Mouse (Mus musculus): ENCODE measurements at regions not wholly inside any gene's neighbourhood (a gene's known extent, or its start where the extent isn't known, plus 50 kb on each side); places are given as distances from the start of the nearest gene placed in this dataset.
A peak's percentile ranks its signal among the peaks of the same experiment; 100 is the strongest.

DNA sequence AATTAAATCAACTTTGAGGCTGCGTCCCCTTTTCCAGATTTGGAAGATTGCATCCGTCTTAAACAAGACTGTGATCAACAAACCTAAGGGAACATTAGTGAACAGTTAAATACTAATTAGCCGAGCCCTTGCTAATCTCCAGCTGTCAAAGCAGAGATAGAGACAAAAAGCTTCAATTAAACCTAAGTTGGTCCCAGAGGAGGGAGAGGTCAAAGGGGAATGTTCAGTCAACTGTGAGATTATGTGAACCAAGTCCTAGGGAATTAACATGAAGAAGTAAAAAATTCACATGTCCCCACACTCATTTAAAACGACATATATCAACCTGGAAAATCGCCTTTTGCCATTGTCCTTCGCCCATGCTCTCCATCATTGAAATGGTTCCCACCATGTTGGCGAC, 59.7 kb upstream of the Tbx20 start:
- no peak for DNase-seq

DNA sequence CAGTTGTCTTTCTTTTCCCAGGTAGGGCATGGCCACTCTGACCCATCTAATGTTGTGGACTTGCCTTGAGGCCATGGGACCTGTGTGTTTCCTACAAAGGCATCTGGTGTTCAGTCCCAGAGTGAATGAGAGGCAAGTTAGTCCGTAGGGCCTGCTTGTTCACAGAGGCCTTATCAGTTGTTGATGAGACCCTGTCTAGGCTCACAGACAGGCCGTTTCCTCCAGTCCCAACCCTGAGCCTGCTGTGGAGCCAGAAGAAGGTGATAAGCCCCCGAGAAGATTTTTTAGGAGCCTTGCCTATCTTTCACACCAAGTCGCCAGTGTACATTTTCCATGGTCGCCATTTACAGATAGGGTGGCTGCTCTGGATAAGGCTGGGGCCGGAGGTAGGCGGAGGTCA, 74.1 kb upstream of the Tbx20 start:
- no peak for DNase-seq

DNA sequence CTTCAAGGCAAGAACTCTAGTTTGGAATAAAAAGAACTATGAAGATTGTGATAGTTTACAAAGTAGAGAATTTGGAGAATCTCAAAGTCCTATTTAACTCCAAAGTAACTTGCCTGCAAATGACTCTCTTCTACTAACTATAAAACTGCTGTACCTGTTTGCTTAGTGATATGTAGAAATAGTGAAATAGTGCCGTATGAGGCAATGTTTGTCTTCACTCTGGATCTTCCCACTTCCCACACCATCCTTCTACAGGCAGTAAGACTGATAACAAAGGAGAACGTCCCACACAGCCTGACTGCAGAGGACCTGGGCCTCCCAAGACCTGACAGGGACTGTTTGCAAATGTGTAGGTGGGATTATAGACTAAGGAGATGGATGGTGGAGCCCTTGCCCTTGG, 85.4 kb upstream of the Tbx20 start:
- no peak for DNase-seq

DNA sequence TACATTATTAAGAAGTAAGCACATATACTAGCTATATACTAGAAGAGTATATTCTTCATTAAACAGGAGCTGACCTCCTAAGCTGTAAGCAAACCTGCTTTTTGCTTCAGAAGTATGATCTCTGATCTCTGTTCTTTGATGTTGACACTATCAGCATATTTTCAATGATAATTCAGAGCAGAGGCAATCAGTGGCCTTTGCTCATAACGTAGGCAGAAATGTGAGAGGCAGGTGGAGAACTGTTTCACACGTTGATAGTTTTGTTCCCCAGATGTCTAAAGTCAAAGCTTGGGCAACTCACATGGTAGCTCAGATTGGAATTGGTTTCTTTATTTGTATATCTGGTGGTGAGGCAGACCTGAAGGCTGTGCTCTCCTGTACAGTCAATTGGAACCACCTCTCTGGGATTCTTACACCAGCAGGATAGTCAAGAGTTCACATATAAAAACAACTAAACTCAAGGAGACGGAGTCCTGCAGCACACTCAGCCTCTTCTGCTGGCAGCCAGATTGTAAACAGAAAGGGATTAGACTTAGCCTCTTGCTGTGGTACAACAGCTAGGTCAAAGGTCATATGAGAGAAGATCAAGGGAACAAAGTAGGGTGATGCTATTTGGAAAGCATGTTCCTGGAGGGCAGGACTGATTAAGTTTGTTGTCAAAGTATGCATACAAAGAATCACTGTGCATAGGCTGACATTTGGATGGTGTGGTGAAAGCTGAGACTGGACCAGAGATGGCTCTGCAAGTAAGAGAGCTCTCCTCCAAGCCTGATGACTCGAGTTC, 92.5 kb upstream of the Tbx20 start:
- DNase-seq = no peak

DNA sequence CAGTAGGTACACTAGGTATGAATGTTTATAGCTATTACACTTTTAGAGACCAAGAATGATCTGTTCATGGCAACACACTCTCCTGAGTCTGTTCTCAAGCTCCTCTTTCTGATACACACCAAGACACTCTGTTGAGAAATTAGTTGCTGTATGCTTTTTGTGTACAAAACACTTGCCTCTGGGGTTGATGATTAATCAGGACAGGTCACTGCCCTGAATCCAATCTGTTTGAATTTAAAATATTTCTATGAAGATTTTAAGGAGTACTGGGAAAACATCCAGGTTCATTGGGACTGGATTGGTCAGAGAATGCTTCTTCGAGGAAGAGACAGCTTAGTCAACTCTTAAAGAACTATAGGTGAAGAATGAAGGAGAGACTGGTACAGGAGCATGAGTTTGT, 94.6 kb upstream of the Tbx20 start:
- DNase-seq = no peak

DNA sequence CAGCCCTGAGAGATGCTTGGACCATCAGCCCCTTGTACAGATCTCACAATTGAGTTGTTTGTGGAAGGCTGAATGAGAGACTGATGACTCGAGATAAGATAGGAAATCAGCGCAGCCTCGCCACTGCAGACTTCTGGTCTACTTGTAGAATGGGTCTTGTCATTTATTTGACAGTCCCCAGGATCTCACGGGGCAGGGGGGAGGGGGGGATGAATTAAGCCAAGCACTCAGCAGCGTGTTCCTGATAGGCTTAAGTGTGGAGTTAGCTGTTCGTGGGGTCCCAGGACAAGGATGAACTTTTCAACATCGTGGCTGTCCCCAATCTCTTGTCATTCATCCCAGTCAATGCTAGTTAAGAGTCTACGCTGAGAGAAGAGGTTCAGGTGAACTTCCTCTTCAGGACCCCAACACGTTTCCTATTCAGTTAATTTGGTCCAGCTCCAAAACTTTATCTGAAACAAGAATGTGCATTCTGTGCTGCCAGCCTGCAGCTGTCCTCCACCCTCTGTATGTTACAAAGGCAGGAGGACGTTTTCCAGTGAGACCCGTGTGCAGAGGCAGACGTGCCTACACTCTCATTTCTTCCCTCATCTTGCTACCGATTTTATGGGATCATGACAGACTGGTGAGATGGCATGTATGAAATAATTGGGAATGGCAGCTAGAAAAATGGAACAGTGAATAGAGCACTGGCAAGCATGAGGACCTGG, 100.5 kb upstream of the Tbx20 start:
- DNase-seq = no peak

DNA sequence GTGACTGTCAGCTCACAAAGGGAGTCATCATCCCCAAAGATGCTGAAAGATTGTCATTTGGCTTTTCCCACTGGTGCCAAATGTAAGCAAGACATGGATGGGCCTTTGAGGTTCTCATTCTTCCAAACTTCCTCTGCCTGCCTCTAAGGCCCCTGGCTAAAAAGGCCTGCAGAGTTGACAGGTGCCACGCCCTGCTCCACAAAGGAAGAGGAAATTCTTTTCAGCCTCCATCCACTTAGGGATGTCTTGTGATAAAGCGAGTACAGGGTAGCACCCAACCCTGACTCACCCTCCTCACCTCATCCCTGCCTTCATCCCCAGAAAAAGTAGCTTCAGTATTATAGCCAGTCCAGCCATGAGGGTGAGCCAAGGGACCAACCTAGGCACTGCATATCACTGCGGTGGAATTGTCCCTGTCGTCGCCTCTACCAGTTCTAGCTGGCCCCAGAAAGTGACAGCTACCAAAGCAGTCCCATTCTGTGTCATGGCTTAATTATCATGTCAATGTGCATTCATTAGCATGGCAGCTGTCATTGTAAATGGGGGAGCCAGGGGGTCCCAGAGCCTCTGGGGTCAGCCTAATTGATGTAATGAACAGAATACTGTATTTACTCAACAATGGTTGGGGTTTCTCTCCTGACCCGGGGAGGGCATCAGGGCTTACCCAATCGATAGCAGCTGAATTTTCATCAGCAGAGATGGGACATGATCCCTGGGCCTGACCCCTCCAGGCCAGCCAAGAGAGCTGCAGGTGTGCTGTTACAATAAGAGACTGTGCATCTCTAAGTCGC, 104.5 kb upstream of the Tbx20 start:
- DNase-seq = no peak

DNA sequence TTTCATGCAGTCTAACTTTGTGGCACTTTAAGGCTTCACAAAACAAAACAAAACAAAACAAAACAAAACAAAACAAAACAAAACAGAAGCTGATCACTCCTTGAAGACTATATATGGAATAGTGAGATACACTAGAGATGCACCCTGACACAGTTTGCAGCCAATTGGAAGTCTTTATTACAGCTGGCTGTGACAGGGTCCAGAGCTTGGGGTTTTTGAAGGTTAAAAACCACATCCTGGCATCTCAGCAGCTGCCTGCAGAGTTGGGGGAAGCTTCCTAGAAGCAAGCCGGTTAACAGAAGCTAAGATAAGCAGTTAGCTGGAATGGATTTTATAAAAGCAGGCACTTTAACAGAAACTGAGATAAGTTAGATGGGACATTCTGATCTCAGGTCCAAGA, 105.6 kb upstream of the Tbx20 start:
- DNase-seq = no peak

DNA sequence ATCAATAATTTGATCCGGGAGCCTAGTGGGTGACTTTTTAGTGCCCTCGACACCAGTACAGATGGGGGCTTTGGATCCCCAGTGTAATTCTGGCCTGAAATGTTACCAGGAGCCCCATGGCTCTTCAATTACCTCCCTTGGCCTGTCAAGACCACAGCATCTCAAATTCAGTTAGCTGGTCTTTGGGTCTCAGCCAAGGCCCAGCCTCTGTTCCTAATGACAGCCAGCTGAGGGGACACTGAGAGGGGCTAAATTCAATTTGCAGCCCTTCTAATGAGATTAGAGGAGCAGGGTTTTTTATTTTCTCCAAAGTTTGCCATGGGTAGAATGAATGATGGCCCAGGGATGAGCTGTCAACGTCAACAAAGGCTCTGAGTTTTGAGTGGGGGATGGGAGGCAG, 109.9 kb upstream of the Tbx20 start:
- DNase-seq = peak; percentile 2 to 3

DNA sequence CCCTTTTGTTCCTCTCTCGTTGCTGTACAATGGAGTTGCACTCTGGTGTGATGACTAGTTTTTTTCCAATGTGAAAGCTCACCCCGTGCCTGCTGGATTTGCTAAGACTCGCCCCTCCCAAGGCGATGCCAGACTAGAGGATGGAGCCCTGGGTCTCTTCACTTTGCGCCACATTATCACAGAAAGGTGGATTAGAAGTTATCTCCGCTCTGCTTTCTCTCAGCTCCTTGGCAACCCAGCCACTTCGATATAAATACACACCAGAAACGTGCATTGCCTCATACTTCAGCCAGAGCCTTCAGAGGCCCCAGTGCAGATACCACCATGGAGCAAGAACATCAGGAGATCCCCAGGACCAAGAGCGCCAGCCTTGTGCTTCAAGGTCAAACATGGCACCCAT, 114.2 kb upstream of the Tbx20 start:
- no peak for DNase-seq

DNA sequence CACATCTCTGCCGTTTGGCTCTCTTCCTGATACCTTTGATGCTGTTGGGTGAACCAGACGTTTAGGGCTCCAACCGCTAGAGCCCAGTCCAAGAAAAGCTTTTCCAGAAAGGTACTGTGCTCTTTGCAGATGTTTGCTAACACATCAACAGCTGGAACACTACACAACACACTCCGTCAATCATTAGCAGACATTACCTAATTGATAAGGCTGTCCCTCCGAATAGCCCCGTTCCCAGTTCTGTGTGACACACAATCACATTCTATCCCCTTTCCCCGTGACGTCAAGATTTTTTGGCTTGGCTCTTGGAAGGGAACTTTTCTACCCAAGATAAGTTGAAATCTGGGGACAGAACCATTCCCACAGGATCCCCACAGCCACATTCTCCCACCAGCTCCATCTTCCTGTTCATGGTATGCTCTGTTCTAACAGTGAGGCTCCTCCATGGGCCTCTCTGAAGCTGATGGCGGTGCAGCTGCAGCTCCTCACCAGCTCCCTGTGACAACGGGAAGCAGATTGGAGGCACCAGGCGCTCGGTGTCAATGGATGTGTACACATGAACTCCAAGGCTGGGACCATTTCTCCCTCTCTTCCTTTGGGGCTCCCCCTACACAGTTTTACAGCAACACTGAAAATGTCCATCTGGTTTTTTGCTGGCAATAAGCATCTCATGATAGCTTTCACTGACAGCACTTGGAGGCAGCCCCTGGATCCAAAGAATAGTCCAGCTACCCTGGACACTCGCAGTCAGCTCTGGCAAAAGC, 122.6 kb upstream of the Tbx20 start:
- DNase-seq = no peak

DNA sequence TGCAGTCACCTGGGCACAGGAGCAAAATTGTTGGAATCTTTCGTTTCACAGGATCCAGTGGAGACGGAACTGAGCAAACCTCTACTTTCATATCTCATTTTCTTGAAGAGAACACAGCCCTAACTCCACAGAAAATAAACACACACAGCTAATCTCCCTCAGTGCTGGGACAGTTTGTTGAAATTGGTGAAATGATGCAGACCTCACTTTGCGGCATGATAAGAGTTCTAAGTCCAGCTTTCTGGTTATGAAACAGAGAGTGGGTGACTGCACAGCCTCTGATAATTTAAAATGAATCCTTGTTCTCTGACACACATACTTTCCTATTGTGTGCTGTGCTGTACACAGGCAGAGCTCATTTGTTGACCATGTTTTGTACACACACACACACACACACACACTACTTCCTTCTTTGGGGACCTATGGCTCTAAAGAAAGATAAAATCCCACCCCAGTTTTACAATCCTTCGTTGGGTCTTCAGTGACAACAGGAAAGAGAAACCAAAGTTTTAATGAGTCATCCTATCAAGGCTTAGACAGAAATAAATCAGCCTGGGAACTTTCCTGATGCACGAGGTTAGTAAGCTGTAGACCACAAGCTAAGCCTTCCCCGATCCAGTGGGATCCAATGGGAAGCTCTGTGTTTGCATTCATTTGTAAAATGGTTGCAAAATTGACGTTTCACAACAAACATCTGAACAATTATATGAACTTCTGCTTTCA, 125.3 kb upstream of the Tbx20 start:
- DNase-seq = no peak

DNA sequence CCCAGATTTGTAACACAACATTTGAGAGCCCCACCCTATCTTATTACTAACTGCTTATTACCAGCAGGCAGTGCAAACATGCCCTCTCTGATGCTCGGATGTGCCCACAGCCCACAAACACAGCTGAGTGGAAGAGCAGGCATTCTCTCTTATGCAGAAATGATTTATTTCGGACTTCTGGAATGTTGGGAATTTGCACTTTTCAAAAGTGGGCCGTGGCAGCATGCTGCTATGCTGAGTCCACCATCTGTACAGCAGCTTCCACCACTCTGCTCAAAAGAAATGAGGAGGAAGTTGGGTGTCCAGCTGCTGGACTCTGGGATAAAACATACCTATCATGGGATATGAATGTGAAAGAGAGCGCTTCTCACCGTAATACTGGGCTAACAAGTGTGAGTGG, 129.6 kb upstream of the Tbx20 start:
- DNase-seq = no peak

DNA sequence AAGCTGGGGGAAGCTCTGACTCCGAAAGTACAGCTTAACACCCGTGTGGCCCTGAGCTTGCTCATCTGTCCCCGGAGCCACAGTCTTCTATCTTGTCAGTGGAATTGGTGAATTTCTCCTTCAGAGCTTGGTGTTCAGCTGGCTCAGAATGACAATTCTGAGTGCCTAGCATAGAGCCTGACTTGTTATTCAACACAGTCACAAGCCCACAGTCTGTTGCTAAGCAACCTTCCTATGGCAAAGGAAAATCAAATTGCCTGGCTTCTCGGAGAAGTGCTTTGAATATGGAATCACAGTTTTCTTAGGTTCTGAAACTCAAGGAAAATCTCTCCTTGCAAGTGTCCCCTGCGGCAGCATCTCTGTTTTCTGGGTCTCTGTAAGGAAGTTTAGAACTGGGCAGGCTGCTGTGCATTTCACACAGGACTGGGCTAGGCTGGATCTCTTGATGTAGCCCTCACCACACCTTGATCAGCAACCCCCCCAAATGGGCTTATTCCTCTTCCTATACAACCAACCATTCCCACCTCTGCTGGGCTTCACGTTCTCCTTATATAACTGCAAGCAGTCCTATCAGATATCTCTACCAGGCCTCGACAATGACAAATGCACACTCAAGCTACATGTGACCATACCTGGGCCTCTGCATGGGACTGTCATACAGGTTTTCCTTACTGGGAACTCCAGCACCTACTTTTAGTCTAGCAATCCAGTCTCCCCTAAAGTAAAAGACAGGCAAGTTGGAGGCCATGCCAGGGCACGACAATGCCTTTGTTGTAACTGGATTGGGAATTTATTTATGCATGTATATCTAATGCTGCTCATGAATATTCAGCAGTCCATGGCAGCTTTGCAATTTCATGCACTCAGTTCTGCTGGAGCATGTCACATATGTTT, 135.2 kb upstream of the Tbx20 start:
- DNase-seq = no peak

DNA sequence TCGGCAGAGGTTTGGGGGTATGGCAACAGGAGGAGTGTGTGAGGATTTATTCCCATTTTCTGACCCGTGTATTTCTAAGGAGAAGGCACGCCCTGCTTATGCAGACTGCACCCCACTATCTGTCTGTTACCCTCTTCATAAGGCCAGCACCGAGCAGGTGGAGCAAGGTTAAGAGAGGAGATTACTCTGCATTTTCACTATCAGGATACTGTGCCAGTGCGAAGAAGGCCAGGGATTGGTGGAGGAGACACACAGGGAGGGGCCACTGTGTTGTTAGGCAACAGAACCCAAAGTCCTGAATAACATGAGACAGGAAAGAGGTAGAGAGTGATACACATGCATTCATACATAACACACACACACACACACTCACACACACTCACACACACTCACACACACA, 136.6 kb upstream of the Tbx20 start:
- DNase-seq = no peak

DNA sequence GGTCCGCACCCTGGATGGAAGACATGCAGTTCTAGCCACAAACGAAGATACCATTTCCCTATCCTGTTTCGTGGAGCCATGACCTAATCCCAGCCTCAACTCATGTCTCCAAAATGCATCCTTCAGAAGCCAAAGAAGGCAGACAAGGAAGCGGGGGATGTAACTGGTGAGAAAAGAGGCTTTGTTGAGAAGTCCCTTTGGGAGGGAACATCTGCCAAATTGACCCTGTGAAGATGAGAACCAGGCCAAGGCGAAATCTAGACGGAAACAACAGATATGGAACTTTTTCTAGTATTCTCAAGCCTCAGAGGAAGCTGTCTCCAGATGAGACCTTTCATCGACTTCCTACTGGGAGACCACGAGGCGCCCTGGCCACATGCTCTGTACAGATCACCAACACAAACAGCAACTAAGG, 145.9 kb upstream of the Tbx20 start:
- no peak for DNase-seq

DNA sequence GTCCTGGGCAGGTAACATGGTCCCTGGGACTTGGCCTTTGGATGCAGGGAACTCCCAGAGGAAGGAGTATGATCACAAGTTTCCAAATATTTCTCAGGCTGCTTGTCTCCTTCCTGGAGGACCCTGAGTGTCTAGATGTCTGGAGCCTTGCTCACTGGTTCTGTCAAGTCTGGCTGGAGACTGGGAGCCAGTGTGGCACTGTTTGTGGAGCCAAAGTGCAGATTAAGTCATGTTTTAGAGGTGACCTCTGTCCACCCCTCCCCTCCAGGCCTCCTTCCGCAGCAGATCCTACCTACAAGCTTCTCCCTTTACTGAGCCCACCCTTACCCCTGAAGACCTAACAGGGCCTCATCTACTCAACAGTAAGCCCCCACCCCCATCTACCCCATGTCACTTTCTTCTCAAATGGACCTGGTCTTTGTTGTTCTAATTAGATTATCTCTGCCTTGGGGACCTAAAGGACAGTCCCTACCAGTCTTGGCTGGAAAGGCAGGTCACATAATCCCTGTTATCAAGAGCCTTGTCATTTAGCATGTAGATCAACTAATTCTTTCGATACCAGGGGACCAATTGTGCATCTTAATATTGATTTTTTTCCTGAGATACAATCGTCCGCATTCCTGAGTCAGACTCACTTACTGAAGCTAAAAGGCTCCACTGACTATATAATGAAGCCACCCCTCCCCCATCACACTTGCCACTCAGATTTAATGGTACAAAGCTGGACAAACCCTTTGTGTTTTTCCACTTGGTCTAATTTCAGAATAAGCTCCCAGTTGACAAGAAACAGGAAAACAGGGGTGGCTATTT, 148.2 kb upstream of the Tbx20 start:
- no peak for DNase-seq

DNA sequence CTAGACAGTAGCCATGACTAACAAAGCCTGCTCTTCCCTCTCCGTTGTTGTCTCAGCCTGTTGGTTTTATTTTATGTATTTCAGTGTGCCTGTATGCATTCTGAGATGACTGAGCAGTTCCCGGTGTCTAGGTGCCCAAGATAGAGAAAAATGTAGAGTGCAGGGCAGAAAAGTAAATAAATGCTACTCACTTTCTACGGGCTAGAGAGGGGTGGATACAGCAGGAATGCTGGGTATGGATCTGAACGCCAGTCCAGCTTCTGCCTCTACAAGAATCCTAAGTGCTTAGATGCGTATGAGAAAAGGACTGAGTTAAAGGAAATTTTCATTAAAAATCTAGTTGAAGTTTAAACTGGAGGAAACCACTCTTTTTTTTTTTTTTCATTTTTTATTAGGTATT, 149.4 kb upstream of the Tbx20 start:
- DNase-seq = no peak

DNA sequence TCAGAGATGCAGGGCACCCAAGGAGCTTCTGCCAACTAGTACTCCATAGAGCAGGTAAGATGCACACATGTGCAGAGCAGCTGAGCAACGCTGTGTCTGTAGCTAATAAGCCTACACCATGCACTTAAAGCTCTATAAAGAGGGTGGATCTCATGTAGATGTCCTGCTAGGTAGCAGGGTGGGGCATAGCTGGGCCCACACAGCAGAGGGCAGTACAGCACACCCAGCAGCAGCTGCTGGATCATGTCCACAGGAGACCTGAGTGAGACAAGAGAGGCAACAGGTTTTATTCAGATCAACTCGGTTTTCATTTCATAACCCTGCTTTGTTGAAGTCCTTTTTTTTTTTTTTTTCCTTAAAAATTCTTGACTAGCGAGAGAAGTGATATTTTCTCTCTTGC, 151.5 kb upstream of the Gm10181 start:
- DNase-seq = no peak

DNA sequence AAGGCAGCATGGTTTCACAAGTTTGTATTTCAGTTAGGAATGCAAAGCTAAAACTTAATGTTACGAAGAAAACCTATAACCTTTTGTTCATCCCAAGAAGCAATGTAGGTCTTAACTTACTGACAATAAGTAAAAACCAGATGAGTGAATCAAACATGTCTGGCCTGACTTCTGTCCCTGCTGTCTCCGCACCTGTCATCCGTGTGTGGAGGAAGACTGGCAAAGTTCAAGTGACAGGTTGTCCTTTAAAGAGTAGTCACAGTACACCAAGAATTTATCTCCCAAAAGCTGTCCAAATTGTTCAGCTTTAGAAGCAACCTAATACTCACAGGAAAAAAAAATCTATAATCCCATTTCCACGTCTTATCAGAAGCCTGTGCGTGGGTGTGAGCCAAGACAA, 146.3 kb upstream of the Gm10181 start:
- DNase-seq = no peak
